Mouse (Mus musculus) adrenal gland (tissue): ENCODE results near the gene Cfap58.

Experiments used
- intact Hi-C: fragments of 180-260 bp; cut with DNase I; formaldehyde crosslinking; loops from one replicate; pipeline ENCODE4 v1.15.1; 2025
- long read RNA-seq, 2 experiments: library from polyadenylated mRNA; unstranded; transcript quantifications; one replicate each; pipeline ENCODE4 v2.0.0; 2020; ENCODE audit warnings: borderline replicate concordance in 1 of 2; ENCODE audit not compliant: insufficient replicate concordance in 1 of 2

Cfap58 gene
- long read RNA-seq, experiment 1, result 0 reads
- long read RNA-seq, experiment 2, result 0 reads

DNA sequence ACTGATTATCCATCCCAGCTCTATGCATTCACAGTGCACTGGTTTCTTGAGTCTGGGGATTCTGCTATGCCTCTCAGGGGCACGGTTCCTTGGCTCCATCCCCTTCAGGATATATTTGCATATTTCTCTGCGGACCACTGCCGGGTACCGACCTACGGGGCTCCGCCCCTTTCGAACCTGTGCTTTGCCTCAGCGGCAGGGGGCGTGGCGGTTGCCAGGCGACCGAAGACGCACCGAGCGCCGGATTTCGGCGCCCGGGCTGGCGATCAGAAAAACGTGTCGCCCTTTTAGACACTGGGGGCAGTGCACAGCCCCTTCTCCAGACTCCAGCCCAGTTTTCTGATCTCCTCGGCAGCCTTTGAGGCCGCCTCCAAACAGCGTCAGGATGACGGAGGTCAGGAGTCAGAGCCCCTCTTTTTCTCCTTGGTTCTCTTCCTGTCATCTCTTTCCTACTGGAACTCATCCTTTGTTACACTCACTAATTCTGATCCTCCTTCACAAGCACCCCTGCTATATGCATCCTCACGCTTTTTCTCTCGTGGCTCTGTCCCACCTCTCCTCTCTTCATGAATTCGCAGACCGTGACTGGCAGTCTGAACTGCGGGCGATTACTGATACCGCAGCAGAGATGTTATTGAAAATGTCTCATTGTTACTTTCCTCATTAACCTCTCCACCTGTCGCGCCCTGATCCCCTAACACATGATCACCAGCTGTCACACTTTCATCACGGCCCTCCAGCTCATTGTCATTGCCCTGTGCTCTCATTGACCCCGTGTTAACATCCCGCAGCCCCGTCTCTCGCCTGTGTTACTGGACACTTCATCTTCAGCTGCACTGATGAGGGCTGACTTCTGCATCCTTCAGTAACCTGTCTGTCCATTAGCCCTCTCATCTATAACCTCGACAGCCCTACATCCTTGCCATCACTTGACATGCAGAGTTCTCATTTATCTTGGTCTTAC, at the start of gene Cfap58:
TSS of gene Cfap58 (plus strand) at position 233 of the 964 bp plus-strand sequence.
- intact Hi-C loops, result loop anchor here (10.0 kb wide), 1 partner anchor 283 kb away; no protein-coding TSS in a partner anchor

- intact Hi-C loops, result no loop called here
These were observed 49.4 kb upstream of the Cfap58 start for GRCm38 (mm10) chr19:47888037-47888436.

DNA sequence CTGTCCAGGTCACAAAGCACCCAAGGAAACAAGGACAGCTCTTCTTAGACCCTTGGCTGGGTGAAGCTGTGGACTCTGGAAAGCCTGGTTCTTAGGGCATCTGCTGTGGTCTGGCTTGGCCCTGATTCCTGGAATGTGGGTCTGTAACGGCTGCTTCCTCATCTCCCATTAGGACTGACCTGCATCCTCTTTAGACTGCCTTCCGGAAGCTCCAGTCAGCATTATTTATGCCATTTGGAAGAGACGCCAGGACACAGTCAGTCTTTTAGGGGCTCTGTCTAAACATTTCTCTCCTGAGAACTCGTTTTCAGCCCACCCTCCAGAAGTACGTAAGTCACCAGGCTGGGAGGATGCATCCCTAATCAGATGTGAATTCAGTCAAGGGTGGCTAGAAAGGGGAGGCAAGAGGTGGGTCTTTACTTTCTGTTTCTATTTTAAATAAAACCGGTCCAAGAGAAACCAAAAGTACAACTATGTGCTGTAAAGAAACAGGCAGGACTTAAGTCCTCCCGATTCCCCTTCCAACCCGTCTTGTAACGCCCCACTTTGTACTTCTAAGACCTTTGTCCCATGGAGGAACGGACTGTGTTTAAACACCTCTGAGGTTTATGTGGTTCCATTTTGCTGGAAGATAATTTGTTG, 46.9 kb upstream of the Cfap58 start:
- intact Hi-C loops, result no loop called here

GRCm38 (mm10) chr19:47891562-47892312, 45.7 kb upstream of the Cfap58 start:
- intact Hi-C loops, result no loop called here

- intact Hi-C loops, result no loop called here
These were observed 44.4 kb upstream of the Cfap58 start for GRCm38 (mm10) chr19:47893092-47893491.

DNA sequence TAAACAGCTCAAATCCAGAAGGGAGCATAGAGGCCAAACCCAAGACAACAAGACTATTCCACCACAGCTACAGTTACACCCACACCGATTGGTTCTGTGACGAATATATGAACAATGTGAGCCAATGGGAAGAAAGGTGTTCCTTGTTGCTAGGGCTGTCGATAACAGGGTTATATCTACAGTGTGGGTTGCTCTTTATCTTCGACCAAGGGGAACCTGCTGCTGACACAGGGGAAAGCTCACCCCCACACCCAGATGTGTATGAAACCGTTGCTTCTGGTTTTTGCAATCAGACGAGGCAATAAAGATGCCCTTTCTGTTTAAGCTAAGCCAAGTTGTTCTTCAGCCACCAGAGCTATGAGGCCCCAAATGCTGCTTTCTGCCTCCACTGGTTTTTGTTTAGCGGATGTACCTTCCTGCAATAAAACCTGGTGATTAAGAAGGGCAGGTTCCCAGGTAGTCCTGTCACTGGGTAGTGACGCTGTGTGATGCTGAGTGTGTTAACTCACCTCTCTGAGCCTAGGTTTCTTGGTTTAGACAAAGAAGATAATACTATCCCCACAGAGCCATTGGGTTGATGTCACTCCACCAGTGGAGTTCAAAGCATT, 38.9 kb upstream of the Cfap58 start:
- intact Hi-C loops, result no loop called here

DNA sequence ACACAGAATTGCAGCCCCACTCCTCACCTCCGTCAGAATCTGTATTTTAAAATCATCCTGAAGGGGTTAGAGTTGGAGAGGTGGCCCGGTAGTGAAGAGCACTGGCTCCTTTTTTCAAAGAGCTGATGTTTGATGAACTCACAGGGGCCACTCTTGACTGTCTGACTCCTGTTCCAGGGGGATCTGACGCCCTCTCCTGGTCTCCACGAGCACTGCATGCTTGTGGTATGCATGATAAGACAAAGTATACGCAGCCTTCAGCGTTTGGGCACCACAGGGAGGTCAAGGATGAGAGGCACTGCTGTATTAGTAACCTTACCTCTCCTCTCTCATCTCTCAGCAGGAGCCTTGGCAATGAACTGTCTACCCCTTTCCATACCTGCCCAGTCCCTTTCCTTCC, 37.5 kb upstream of the Cfap58 start:
- intact Hi-C loops, result no loop called here

DNA sequence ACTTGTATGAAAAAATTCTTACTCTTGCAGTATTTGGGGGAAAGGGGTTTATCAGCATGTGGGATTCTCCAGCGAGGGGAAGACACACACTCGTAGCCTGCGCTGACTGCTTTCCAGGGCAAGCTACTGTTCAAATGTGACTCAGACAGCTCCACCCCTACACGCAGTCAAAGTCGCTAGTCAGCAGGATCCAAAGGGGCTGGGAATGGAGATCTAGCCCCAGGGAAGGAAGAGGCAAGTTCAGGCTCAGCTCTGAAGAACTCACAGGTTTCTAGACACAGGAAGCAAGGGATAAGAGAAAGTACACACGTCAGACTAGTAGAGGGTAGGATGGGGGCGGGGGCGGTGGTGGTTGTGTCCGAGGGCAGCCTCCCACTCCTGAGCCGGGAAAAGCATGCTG, 36.9 kb upstream of the Cfap58 start:
- intact Hi-C loops, result no loop called here

- intact Hi-C loops, result no loop called here
These were observed 34.9 kb upstream of the Cfap58 start for GRCm38 (mm10) chr19:47902316-47903201.

DNA sequence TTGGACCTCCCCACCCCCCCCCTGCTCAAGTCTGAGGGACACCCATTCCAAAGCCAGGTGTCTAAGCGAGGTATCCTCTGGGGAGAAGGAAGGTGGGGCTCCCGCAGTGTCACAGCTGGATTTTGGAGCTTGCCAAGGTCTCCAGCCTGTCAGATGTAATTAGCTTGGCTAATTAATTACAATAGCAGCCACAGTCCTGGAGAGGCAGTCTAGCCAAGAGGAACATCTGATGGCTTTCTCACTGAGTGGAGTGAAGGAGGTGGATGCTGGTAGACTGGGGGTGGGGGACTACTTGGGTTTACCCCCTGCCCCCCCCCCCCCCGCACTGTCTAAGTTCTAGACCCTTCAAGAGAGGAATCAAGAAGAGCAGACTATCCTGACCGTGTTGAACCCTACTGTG, 33.8 kb upstream of the Cfap58 start:
- intact Hi-C loops, result no loop called here

DNA sequence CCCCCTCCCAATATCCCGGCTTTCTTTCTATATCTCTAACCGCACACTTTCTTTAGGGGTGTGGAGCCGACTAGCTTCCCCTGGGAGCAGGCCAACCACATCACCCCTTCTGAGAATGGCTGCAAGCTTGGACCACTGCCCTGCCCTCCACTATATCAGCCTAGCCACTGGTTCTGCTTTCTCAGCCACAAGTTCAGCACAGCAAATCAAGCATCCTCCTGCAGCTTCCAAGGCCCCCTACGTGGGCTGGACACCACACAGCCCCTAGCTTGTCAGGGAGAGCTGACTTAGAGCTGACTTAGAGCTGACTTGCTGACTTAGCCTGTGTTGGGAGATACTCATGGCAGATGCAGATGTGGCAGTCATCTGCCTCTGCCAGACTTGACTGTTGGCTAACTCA, 32.4 kb upstream of the Cfap58 start:
- intact Hi-C loops, result no loop called here

DNA sequence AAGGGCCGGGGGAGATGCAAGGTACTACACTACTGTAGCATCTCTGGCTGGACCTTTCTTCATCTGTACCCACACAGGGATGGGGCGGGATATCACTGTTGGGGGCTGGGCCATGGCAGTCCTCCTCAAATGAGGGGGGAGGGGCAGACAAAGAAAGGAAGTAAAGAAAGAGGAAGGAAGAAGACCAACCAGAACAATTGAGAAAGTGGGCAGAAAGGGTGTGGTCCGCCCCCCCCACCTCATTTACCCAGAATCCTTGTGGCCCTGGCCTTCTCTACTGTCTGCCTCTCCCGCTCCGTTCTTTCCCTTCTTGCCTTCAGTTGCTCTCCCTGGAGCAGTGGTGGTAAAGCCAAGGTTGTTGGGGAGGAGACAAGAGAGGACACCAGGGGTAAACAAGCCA, 31.9 kb upstream of the Cfap58 start:
- intact Hi-C loops, result no loop called here

- intact Hi-C loops, result no loop called here
These were observed 29.9 kb upstream of the Cfap58 start for GRCm38 (mm10) chr19:47907596-47907995.

DNA sequence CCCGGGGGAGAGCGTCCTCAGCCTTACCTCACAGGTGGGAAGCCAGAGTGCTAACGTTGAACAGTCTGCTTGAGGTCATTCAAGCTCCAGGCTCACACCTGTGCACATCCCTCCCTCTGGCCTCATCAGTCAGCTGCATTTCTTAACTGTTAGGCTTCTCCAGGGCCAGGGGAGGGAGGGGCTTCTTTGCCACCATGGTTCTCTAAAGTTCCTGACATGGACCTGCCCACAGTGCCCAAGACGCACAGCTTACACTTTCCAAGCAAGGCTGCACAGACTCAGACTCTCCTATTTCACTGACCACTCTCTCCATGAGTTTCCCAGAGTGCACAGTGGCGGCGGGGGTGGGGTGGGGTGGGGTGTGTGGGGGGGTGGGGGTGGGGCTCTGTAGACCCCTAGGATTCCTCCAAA, 28.5 kb upstream of the Cfap58 start:
- intact Hi-C loops, result no loop called here

- intact Hi-C loops, result no loop called here
These were observed 27.9 kb upstream of the Cfap58 start for GRCm38 (mm10) chr19:47909387-47910116.

- intact Hi-C loops, result no loop called here
These were observed 27.3 kb upstream of the Cfap58 start for GRCm38 (mm10) chr19:47910117-47910618.

DNA sequence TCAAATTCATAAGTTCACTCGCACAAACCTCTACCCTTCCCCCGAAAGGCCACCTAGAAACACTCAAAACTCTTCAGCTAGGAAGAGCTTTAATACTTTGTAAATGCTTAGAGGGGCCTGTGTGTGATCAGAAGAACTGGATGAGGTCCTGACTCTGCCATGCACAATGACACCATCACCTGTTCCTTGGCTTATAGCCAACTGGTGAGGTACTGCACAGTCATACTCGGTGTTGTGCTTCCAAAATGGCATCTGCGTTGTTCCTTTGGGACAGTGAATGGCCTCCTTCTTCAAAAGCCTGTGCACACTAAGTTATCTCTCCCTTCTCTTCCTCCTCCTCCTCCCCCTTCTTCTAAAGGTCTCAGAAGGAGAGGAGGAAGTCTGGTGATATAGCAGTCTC, 26.7 kb upstream of the Cfap58 start:
- intact Hi-C loops, result no loop called here

DNA sequence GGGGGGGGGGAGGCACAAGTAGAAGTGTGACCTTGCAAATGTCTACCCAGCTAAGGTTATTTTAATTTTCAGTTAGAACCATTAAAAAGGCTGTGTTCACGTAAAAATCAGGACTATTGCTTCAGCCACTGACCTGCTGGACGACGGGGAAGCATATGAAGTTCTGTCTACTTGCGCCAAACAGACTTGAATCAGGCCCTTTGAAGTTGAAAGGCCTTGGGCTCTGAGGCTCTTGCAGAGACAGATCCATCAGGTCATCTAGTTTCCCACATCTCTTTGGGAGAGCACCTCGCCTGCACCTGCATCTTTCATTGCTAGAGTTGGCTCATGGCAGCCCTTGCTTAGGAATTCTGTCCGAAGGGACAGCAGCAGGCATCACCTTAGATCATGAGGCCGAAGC, 24.1 kb upstream of the Cfap58 start:
- intact Hi-C loops, result no loop called here

DNA sequence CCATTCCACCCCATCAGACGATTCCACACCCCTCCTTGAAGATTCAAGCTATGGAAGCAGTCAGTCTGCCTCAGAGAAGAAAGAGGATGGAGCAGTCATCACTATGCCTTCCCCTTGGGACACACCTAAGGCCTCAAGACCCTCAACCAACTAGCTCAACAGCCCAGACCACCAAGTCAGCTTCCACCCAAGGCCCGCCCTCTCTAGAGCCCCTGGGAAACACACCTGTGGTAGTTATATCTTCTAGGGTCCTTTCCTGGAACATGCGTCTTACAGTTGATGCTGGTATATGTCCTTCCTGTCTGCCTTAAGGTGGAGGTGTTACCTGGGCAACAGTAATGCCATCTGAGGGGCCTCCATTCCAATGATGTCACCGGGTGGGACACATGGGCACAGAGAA, 23.3 kb upstream of the Cfap58 start:
- intact Hi-C loops, result no loop called here
